Mouse (Mus musculus) heart, postnatal 0 days (tissue): ENCODE measurements around the gene Ripk4.

Experiments
- CTCF ChIP-seq: IDR thresholded peaks from 2 replicates; pipeline ENCODE4 v1.5.1; 2016; ENCODE audit warnings: antibody characterized with exemption, control low read depth, low read depth
- EP300 ChIP-seq: IDR thresholded peaks from 2 replicates; pipeline ENCODE4 v1.6.1; 2016; ENCODE audit warnings: antibody characterized with exemption, low read depth

GRCm38 (mm10) chr16:97764626-97765025, 1.0 kb upstream of the Ripk4 start:
- TF ChIP-seq CTCF (no peak), EP300 (no peak)
